Comparison of ENCODE assay signal across 20 mouse cellular contexts in genomic region chr11:44046083-44046482, GRCm38 (mm10).
"Had no signal": no experiment of that assay in that cellular context is flagged by ENCODE, and none has a peak within 500 bp of the region (broad histone marks: within the 10 kb centered on the region; RNA-seq: fewer than 3 reads in every experiment).

No protein-coding gene starts in this region.

- ATAC-seq: liver, postnatal 0 days; lung, postnatal 0 days; midbrain, embryonic 15.5 days had no signal

- H3K9ac ChIP-seq: kidney, embryonic 15.5 days; limb, embryonic 12.5 days; limb, embryonic 15.5 days; liver, embryonic 14.5 days; liver, postnatal 0 days; lung, embryonic 14.5 days; midbrain, embryonic 12.5 days; midbrain, embryonic 15.5 days; neural tube, embryonic 12.5 days; neural tube, embryonic 15.5 days had no signal

- H3K9me3 ChIP-seq: kidney, embryonic 15.5 days; limb, embryonic 12.5 days; limb, embryonic 15.5 days; midbrain, embryonic 12.5 days; midbrain, embryonic 15.5 days; neural tube, embryonic 12.5 days; neural tube, embryonic 15.5 days had no signal

- H3K27me3 ChIP-seq: kidney, embryonic 15.5 days; limb, embryonic 12.5 days; limb, embryonic 15.5 days; midbrain, embryonic 12.5 days; midbrain, embryonic 15.5 days; neural tube, embryonic 12.5 days; neural tube, embryonic 15.5 days had no signal

- H3K36me3 ChIP-seq: kidney, embryonic 15.5 days; limb, embryonic 12.5 days; limb, embryonic 15.5 days; midbrain, embryonic 12.5 days; midbrain, embryonic 15.5 days; neural tube, embryonic 12.5 days; neural tube, embryonic 15.5 days had no signal

- DNase-seq: kidney, postnatal 10 days; kidney, postnatal 36 days; layer of hippocampus, postnatal 36 days; left cerebral cortex, postnatal 4 days; liver, postnatal 0 days; lung, embryonic 14.5 days; thymus, adult 18-20 months; thymus, postnatal 36 days had no signal

- H3K27ac ChIP-seq: kidney, embryonic 15.5 days; left cerebral cortex, adult 2 months; limb, embryonic 12.5 days; limb, embryonic 15.5 days; liver, embryonic 14.5 days; macrophage; midbrain, embryonic 12.5 days; midbrain, embryonic 15.5 days; neural tube, embryonic 12.5 days; neural tube, embryonic 15.5 days had no signal

- H3K4me2 ChIP-seq: kidney, embryonic 15.5 days; limb, embryonic 12.5 days; limb, embryonic 15.5 days; liver, embryonic 11.5 days; lung, embryonic 14.5 days; midbrain, embryonic 12.5 days; midbrain, embryonic 15.5 days; neural tube, embryonic 12.5 days; neural tube, embryonic 15.5 days had no signal

- H3K4me1 ChIP-seq: kidney, embryonic 15.5 days; limb, embryonic 12.5 days; limb, embryonic 15.5 days; midbrain, embryonic 12.5 days; midbrain, embryonic 15.5 days; neural tube, embryonic 12.5 days; neural tube, embryonic 15.5 days had no signal

- H3K4me3 ChIP-seq: kidney, embryonic 15.5 days; left cerebral cortex, adult 2 months; limb, embryonic 12.5 days; limb, embryonic 15.5 days; midbrain, embryonic 12.5 days; midbrain, embryonic 15.5 days; neural tube, embryonic 12.5 days; neural tube, embryonic 15.5 days had no signal
